Mouse (Mus musculus): ENCODE results near the gene Adgrl1.
"Not testable (repeated sequence)": the region's sequence is repeated elsewhere in the genome, so short reads cannot be mapped to it uniquely, and the experiment has no call there.

The Adgrl1 gene

GRCm38 (mm10) chr8:83955106-83955957 lies 55.4 kb downstream of the Adgrl1 start, which contains the start of the genes Gm10644 and Asf1b:
Gm10644 (minus strand) TSS chr8:83955205.
Asf1b (plus strand) TSS chr8:83955507.
- peak; percentile 98 for DNase-seq (ENCODE audit: low read depth, low spot score)

- DNase-seq (ENCODE audit: low read depth, low spot score) = no peak
Observed at GRCm38 (mm10) chr8:83955958-83956218, 56.0 kb downstream of the Adgrl1 start.

GRCm38 (mm10) chr8:83956789-83957188 lies 56.9 kb downstream of the Adgrl1 start:
- DNase-seq (ENCODE audit: low read depth, low spot score) = no peak

GRCm38 (mm10) chr8:83964015-83964765 lies 64.3 kb downstream of the Adgrl1 start:
- DNase-seq (ENCODE audit: low read depth, low spot score) = peak; percentile 90

- no peak for DNase-seq (ENCODE audit: low read depth, low spot score)
Observed at GRCm38 (mm10) chr8:83967701-83968100, 67.8 kb downstream of the Adgrl1 start.

GRCm38 (mm10) chr8:83971121-83971520 lies 71.2 kb downstream of the Adgrl1 start:
- DNase-seq (ENCODE audit: low read depth, low spot score) = no peak

- no peak for DNase-seq (ENCODE audit: low read depth, low spot score)
Observed at GRCm38 (mm10) chr8:83971661-83972060, 71.8 kb downstream of the Adgrl1 start.

- peak; percentile 99 for DNase-seq (ENCODE audit: low read depth, low spot score)
Observed at GRCm38 (mm10) chr8:83972150-83973120, 72.5 kb downstream of the Adgrl1 start, which contains the start of gene Prkaca. Prkaca (plus strand) TSS chr8:83972993.

GRCm38 (mm10) chr8:83973161-83974031 lies 73.5 kb downstream of the Adgrl1 start:
- no peak for DNase-seq (ENCODE audit: low read depth, low spot score)

- no peak for DNase-seq (ENCODE audit: low read depth, low spot score)
Observed at GRCm38 (mm10) chr8:83974521-83974920, 74.6 kb downstream of the Adgrl1 start.

GRCm38 (mm10) chr8:83976101-83976630 lies 76.3 kb downstream of the Adgrl1 start:
- no peak for DNase-seq (ENCODE audit: low read depth, low spot score)

- DNase-seq (ENCODE audit: low read depth, low spot score) = no peak
Observed at GRCm38 (mm10) chr8:83976779-83977350, 77.0 kb downstream of the Adgrl1 start.

GRCm38 (mm10) chr8:83977646-83978045 lies 77.7 kb downstream of the Adgrl1 start:
- no peak for DNase-seq (ENCODE audit: low read depth, low spot score)

- no peak for DNase-seq (ENCODE audit: low read depth, low spot score)
Observed at GRCm38 (mm10) chr8:83978200-83978599, 78.3 kb downstream of the Adgrl1 start.

- DNase-seq (ENCODE audit: low read depth, low spot score) = peak; percentile 79
Observed at GRCm38 (mm10) chr8:83980250-83980649, 80.3 kb downstream of the Adgrl1 start.

- peak; percentile 75 for DNase-seq (ENCODE audit: low read depth, low spot score)
Observed at GRCm38 (mm10) chr8:83980845-83981244, 80.9 kb downstream of the Adgrl1 start.

GRCm38 (mm10) chr8:83981533-83981932 lies 81.6 kb downstream of the Adgrl1 start:
- DNase-seq (ENCODE audit: low read depth, low spot score) = no peak

- DNase-seq (ENCODE audit: low read depth, low spot score) = no peak
Observed at GRCm38 (mm10) chr8:83982449-83982848, 82.5 kb downstream of the Adgrl1 start.

GRCm38 (mm10) chr8:83983222-83983621 lies 83.3 kb downstream of the Adgrl1 start:
- DNase-seq (ENCODE audit: low read depth, low spot score) = not testable (repeated sequence)

- DNase-seq (ENCODE audit: low read depth, low spot score) = no peak
Observed at GRCm38 (mm10) chr8:83989243-83989642, 89.3 kb downstream of the Adgrl1 start.

All from skeletal muscle tissue, adult 2 months (tissue).